Mouse (Mus musculus) brain, embryonic 14.5 days (tissue): ENCODE measurements at regions not wholly inside any gene's neighbourhood (a gene's known extent, or its start where the extent isn't known, plus 50 kb on each side); places are given as distances from the start of the nearest gene placed in this dataset.

Source experiments
- CTCF ChIP-seq: fragments of 200-500 bp; IDR thresholded peaks from 2 replicates; pipeline ENCODE4 v1.5.1; 2012; ENCODE audit warnings: inconsistent platforms, mild to moderate bottlenecking, moderate library complexity, borderline replicate concordance; ENCODE audit not compliant: insufficient read depth, insufficient read length; ENCODE audit errors: extremely low read depth
- POLR2A ChIP-seq: fragments of 200-500 bp; IDR thresholded peaks from 2 replicates; pipeline ENCODE4 v1.6.1; 2012; ENCODE audit warnings: mild to moderate bottlenecking, inconsistent platforms, borderline replicate concordance; ENCODE audit not compliant: poor library complexity, insufficient read depth, insufficient read length, severe bottlenecking; ENCODE audit errors: extremely low read depth

- no peak for TF ChIP-seq POLR2A
- TF ChIP-seq CTCF, result no peak; the same call in 1 of the 2 replicates
These were observed 3857.1 kb downstream of the 9330182O14Rik start for GRCm38 (mm10) chr15:43991229-43991628.
